Mouse (Mus musculus) large intestine, adult 2 months (tissue): ENCODE measurements around the gene 1810055G02Rik. TPM values are rescaled to one million over a fixed set of nuclear protein-coding genes. Genes with fewer than 3 reads are reported as not detected.

ENCODE experiments used
- DNase-seq: peaks from one replicate; pipeline ENCODE4 v3.0.0-alpha.2; 2012; ENCODE audit warnings: low read depth, low spot score
- WGBS: fragments of 180-500 bp; shearing (Covaris S2); methylation state at CpG from one replicate; pipeline ENCODE4 v1.1.7; 2018; 5-methylcytosine and 5-hydroxymethylcytosine counted together
- polyA plus RNA-seq: library from polyadenylated mRNA; depleted of rRNA; stranded (reverse); fragments of >200 nt; gene quantifications from 2 replicates; pipeline ENCODE4 v1.2.3, GENCODE M21; 2012; rRNA removed

Gene 1810055G02Rik
- 36.3 and 128 TPM in 2 replicates for polyA plus RNA-seq

GRCm38 (mm10) chr19:3708078-3709012 lies at the start of gene 1810055G02Rik:
1810055G02Rik (plus strand) TSS chr19:3708293.
- no peak for DNase-seq
- WGBS = under 1% methylated on average over 61 of the region's 61 CpGs

GRCm38 (mm10) chr19:3665510-3665909 lies 42.6 kb upstream of the 1810055G02Rik start:
- WGBS = 15% methylated on average over 5 of the region's 5 CpGs
- no peak for DNase-seq

GRCm38 (mm10) chr19:3666632-3667031 lies 41.5 kb upstream of the 1810055G02Rik start:
- WGBS = 36% methylated on average over 2 of the region's 2 CpGs
- DNase-seq = no peak

- no peak for DNase-seq
- WGBS = 50% methylated on average over 6 of the region's 6 CpGs
These were observed 40.8 kb upstream of the 1810055G02Rik start for GRCm38 (mm10) chr19:3667155-3667895.

- no peak for DNase-seq
- WGBS = 49% methylated on average over 11 of the region's 11 CpGs
These were observed 40.1 kb upstream of the 1810055G02Rik start for GRCm38 (mm10) chr19:3667979-3668378.

- DNase-seq = no peak
- 19% methylated on average over 10 of the region's 10 CpGs for WGBS
These were observed 39.5 kb upstream of the 1810055G02Rik start for GRCm38 (mm10) chr19:3668551-3668950.

GRCm38 (mm10) chr19:3669100-3669499 lies 39.0 kb upstream of the 1810055G02Rik start:
- 16% methylated on average over 13 of the region's 13 CpGs for WGBS
- DNase-seq = no peak

GRCm38 (mm10) chr19:3673149-3673548 lies 34.9 kb upstream of the 1810055G02Rik start:
- WGBS = 85% methylated on average over 2 of the region's 2 CpGs
- DNase-seq = no peak

GRCm38 (mm10) chr19:3674122-3674855 lies 33.8 kb upstream of the 1810055G02Rik start:
- WGBS = 69% methylated on average over 8 of the region's 8 CpGs

GRCm38 (mm10) chr19:3680732-3681131 lies 27.4 kb upstream of the 1810055G02Rik start:
- DNase-seq = no peak
- WGBS = 70% methylated on average over 7 of the region's 7 CpGs

More at GRCm38 (mm10) chr19:3674122-3674855, 33.8 kb upstream of the 1810055G02Rik start:
- no peak for DNase-seq

GRCm38 (mm10) chr19:3681310-3681934 lies 26.7 kb upstream of the 1810055G02Rik start:
- DNase-seq = no peak
- WGBS = 8% methylated on average over 13 of the region's 13 CpGs

GRCm38 (mm10) chr19:3684414-3684813 lies 23.7 kb upstream of the 1810055G02Rik start:
- no peak for DNase-seq
- 19% methylated on average over 1 of the region's 1 CpGs for WGBS

GRCm38 (mm10) chr19:3684957-3685580 lies 23.0 kb upstream of the 1810055G02Rik start:
- WGBS = 11% methylated on average over 11 of the region's 11 CpGs
- DNase-seq = no peak

GRCm38 (mm10) chr19:3685611-3686214 lies 22.4 kb upstream of the 1810055G02Rik start:
- no peak for DNase-seq
- 1% methylated on average over 45 of the region's 45 CpGs for WGBS

GRCm38 (mm10) chr19:3686215-3686894 lies 21.7 kb upstream of the 1810055G02Rik start, which contains the start of gene Lrp5:
Lrp5 (minus strand) TSS chr19:3686564.
- under 1% methylated on average over 66 of the region's 83 CpGs for WGBS
- no peak for DNase-seq

- DNase-seq = no peak
- WGBS = 59% methylated on average over 5 of the region's 5 CpGs
These were observed 20.4 kb upstream of the 1810055G02Rik start for GRCm38 (mm10) chr19:3687676-3688171.

- DNase-seq = no peak
These were observed 16.8 kb upstream of the 1810055G02Rik start for GRCm38 (mm10) chr19:3691337-3691736.

More at GRCm38 (mm10) chr19:3691337-3691736, 16.8 kb upstream of the 1810055G02Rik start:
- 94% methylated on average over 5 of the region's 5 CpGs for WGBS
